Mouse (Mus musculus): ENCODE data around the gene Git1. TPM values are rescaled to one million over a fixed set of nuclear protein-coding genes. Genes with fewer than 3 reads are reported as not detected.
"Not testable (repeated sequence)": the region's sequence is repeated elsewhere in the genome, so short reads cannot be mapped to it uniquely, and the experiment has no call there.

Gene Git1
- polyA plus RNA-seq, 1 experiment from 2014 or later: 12.9 TPM

GRCm38 (mm10) chr11:77515637-77516552, 22.5 kb downstream of the Git1 start, which contains the start of gene Trp53i13:
TSS of gene Trp53i13 (minus strand) at chr11:77515980.
- Histone ChIP-seq H3K27me3 (peaks cover 29% of the 10 kb centered on the region), H3K27ac (no peak within 1 kb of the TSS), H3K9me3 (replicated peaks) (no peaks in the 10 kb centered on the region), H3K9ac (peak within 1 kb of the TSS; percentile 66), H3K4me1 (peaks cover 57% of the 10 kb centered on the region), H3K36me3 (ENCODE audit: poor library complexity, severe bottlenecking) (no peaks in the 10 kb centered on the region), H3K4me2 (peak within 1 kb of the TSS; percentile 95), H3K4me3 (peak within 1 kb of the TSS; percentile 50)
- 7% methylated on average over 39 of the region's 39 CpGs for WGBS
- ATAC-seq: peak; percentile 22; the same call in 1 of the 2 replicates

DNA sequence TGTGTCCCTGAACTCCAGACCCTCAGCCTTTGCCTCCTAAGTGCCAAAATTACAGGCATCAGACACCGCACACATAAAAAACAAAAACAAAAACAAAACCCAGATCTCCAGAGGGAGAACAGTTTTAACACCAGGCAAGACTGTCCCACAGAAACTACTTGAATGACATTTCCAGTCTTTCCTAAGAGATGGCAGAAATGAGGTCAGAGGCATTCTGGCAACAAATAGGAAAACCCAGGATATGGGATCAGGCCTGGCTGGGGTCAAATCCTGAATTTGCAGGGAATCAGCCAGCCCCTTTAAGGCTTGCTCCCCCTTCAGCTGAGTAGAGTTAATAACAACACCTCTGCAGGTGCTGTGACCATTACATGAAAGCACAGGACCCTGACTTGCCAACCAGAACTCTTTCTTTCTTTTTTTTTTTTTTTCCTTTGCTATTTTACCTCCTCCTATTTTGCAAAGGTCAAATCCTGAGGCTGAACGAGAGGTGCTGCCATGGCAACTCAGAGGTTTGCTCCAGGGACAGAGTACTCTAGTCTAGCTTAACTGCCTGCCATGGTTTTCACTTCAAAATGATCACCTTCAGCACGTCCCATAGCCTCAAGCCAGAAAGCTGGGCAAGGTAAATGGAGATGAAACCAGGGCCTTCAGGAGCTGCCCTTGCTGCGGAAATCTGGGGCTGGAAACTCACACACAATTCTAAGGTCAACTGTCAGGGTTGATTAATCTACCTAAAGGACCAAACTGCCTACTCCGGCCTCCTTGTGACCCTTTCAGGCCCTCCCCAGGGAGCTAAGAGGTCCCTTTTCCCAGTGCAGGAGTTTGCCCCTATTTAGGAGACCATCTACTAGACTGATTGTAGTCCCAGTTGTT, 23.4 kb downstream of the Git1 start:
- no peak for ATAC-seq
- Histone ChIP-seq H3K9ac (no peak overlapping the region), H3K36me3 (ENCODE audit: poor library complexity, severe bottlenecking) (no peaks in the 10 kb centered on the region), H3K4me1 (peaks cover 55% of the 10 kb centered on the region), H3K27me3 (peaks cover 29% of the 10 kb centered on the region), H3K27ac (no peak overlapping the region), H3K4me2 (no peak overlapping the region), H3K4me3 (no peak overlapping the region), H3K9me3 (replicated peaks) (no peaks in the 10 kb centered on the region)
- WGBS: 71% methylated on average over 5 of the region's 5 CpGs

GRCm38 (mm10) chr11:77518051-77518798, 24.9 kb downstream of the Git1 start:
- peaks cover 46% of the 10 kb centered on the region for H3K4me1 ChIP-seq
- no peak overlapping the region for H3K4me3 ChIP-seq
- H3K27me3 ChIP-seq: peaks cover 29% of the 10 kb centered on the region
- no peak overlapping the region for H3K9ac ChIP-seq
- H3K27ac ChIP-seq: no peak overlapping the region
- 80% methylated on average over 27 of the region's 27 CpGs for WGBS
- H3K36me3 ChIP-seq (ENCODE audit: poor library complexity, severe bottlenecking): no peaks in the 10 kb centered on the region
- H3K9me3 ChIP-seq (replicated peaks): no peaks in the 10 kb centered on the region
- H3K4me2 ChIP-seq: no peak overlapping the region
- no peak for ATAC-seq

- no peaks in the 10 kb centered on the region for H3K36me3 ChIP-seq (ENCODE audit: poor library complexity, severe bottlenecking)
- no peak within 1 kb of the TSS for H3K4me2 ChIP-seq
- H3K9me3 ChIP-seq (replicated peaks): no peaks in the 10 kb centered on the region
- H3K27ac ChIP-seq: no peak within 1 kb of the TSS
- H3K4me3 ChIP-seq: no peak within 1 kb of the TSS
- peaks cover 28% of the 10 kb centered on the region for H3K27me3 ChIP-seq
- ATAC-seq: no peak
- 83% methylated on average over 5 of the region's 5 CpGs for WGBS
- peaks cover 39% of the 10 kb centered on the region for H3K4me1 ChIP-seq
- H3K9ac ChIP-seq: no peak within 1 kb of the TSS; the same call in 1 of the 2 replicates
Measured at GRCm38 (mm10) chr11:77519043-77519442, 25.7 kb downstream of the Git1 start, which contains the start of gene Gm10392. TSS of gene Gm10392 (minus strand) at chr11:77519198.

DNA sequence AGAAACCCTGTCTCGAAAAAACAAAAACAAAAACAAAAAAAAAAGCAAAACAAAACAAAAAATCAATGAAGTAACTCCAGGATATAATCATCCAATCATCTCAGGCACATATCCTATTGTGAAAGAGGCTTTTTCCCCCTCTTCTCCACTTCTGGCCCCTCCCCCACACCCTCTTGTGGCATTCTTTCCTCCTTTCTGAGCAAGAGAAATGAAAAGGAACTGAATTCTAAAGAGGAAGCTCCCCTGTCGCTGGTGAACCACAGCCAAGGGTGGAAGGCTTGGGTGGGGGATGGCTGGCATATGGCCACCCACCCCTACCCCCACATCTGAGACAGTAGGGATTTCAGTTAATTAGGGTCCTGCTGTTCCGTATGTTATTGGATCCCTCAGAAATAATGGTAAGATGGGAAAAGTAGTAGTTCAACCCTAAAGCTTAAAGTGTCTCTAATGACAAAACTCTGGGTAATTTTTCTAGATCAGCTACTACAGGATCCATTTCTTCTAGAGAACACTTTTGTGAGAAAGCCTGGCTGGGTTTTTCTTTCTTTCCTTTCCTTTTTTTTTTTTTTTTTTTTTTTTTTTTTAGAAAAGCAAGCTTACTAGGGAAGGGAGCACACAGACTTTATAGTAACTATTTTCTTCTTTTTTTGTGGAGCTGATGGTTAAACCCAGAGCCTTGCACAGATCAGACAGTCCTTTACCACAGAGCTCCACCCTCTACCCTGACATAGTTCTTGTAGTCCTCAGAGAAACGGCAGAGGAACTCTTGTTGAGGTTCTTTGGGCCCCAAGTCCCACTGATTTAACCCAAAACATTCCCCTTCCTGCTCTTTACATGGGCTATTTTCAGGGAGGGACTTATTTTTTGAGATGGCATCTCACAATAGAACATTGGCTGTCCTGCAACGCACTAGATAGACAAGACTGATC, 27.5 kb downstream of the Git1 start:
- Histone ChIP-seq H3K9ac (no peak overlapping the region), H3K4me1 (peaks cover 21% of the 10 kb centered on the region), H3K9me3 (replicated peaks) (no peaks in the 10 kb centered on the region), H3K4me2 (no peak overlapping the region), H3K4me3 (no peak overlapping the region), H3K36me3 (ENCODE audit: poor library complexity, severe bottlenecking) (no peaks in the 10 kb centered on the region), H3K27me3 (peaks cover 14% of the 10 kb centered on the region), H3K27ac (no peak overlapping the region)
- WGBS: 43% methylated on average over 5 of the region's 5 CpGs
- ATAC-seq: no peak

GRCm38 (mm10) chr11:77525804-77526486, 32.6 kb downstream of the Git1 start:
- Histone ChIP-seq H3K27ac (no peak overlapping the region), H3K27me3 (no peaks in the 10 kb centered on the region), H3K9me3 (replicated peaks) (no peaks in the 10 kb centered on the region), H3K4me3 (no peak overlapping the region), H3K9ac (no peak overlapping the region), H3K36me3 (ENCODE audit: poor library complexity, severe bottlenecking) (peaks cover 8% of the 10 kb centered on the region), H3K4me1 (no peaks in the 10 kb centered on the region), H3K4me2 (no peak overlapping the region)
- ATAC-seq: no peak
- 81% methylated on average over 3 of the region's 3 CpGs for WGBS

GRCm38 (mm10) chr11:77528420-77528819, 35.1 kb downstream of the Git1 start:
- not testable (repeated sequence) for H3K4me2 ChIP-seq; H3K9ac ChIP-seq; H3K4me3 ChIP-seq; H3K9me3 ChIP-seq (replicated peaks); H3K27ac ChIP-seq; H3K36me3 ChIP-seq (ENCODE audit: poor library complexity, severe bottlenecking); H3K27me3 ChIP-seq; H3K4me1 ChIP-seq; ATAC-seq
- WGBS: 90% methylated on average over 3 of the region's 3 CpGs

DNA sequence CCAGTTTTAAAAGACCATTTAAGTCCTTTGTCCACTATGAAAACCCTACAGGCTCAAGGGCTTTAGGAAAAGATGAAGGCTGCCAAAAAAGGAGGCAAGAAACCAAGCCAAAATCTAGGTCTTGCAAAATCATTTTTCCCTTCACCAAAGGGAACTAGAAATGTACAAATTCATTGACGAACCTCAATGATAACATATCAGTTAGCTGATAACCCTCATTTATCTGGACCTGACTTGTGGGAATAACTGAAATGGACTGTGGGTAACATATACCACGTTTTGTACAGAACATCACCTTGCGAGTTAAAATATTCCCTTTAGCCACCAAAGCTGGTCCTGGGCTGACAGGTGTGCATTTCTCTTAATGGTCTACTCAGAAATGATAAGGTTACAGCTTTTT, 36.3 kb downstream of the Git1 start:
- no peaks in the 10 kb centered on the region for H3K9me3 ChIP-seq (replicated peaks)
- no peak for ATAC-seq
- H3K4me1 ChIP-seq: no peaks in the 10 kb centered on the region
- peaks cover 11% of the 10 kb centered on the region for H3K36me3 ChIP-seq (ENCODE audit: poor library complexity, severe bottlenecking)
- no peaks in the 10 kb centered on the region for H3K27me3 ChIP-seq
- no peak overlapping the region for H3K4me2 ChIP-seq
- H3K9ac ChIP-seq: no peak overlapping the region
- no peak overlapping the region for H3K4me3 ChIP-seq
- no peak overlapping the region for H3K27ac ChIP-seq
- WGBS: 88% methylated on average over 3 of the region's 3 CpGs

DNA sequence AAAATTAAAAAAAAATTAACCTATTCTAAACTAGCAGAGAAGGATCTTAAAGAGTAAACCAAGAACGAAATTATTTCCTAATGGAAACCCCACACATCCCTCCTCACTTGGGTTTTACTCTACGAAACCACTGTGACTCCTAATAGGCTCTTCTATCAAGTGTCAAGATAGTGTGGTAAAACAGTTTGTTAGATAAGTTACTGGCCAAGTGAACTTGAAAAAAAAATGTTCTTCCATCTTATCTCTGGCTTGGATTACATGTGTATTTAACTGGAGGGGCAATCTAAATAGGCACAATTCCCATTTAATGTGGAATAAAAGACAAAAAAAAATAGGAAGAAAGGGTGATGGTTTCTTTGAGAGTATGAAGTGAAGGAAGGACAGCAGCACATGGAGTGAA, 37.5 kb downstream of the Git1 start:
- WGBS: 93% methylated on average over 2 of the region's 2 CpGs
- Histone ChIP-seq H3K4me1 (no peaks in the 10 kb centered on the region), H3K9ac (no peak overlapping the region), H3K9me3 (replicated peaks) (no peaks in the 10 kb centered on the region), H3K4me3 (no peak overlapping the region), H3K36me3 (ENCODE audit: poor library complexity, severe bottlenecking) (peaks cover 16% of the 10 kb centered on the region), H3K4me2 (no peak overlapping the region), H3K27ac (no peak overlapping the region), H3K27me3 (no peaks in the 10 kb centered on the region)
- ATAC-seq: no peak

DNA sequence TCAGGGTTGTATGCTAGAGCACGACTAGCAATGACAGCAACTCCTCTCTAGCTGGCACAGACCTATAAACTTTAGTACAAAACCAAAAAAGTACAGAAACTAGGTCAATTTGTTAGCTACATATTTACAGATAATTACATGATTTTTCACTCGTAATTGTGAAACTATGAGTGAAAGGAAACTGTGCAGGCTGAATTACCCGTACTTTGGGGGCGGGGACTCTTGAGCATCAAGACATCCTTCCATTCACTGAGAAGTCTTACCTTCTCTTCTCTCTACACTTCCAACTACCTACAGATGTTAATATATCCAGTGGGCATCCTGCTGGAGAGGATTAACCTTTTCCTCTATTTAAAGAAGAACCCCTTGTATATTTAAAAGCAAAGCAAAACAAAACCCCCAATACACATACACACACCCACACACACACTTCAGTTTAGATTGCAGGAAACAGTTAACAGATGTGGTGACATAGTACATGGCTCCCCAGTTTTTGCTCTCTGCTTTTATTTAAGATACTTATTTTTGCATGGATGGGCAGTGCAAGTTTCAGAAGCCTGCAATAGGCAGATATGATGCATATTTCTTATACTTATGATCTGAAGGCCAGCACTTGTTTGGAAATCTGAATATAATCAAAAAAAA, 39.0 kb downstream of the Git1 start:
- Histone ChIP-seq H3K27ac (no peak overlapping the region), H3K4me3 (no peak overlapping the region), H3K36me3 (ENCODE audit: poor library complexity, severe bottlenecking) (peaks cover 25% of the 10 kb centered on the region), H3K9me3 (replicated peaks) (no peaks in the 10 kb centered on the region), H3K9ac (no peak overlapping the region), H3K27me3 (no peaks in the 10 kb centered on the region), H3K4me2 (no peak overlapping the region), H3K4me1 (no peaks in the 10 kb centered on the region)
- ATAC-seq: no peak
- 88% methylated on average over 4 of the region's 4 CpGs for WGBS
